Mouse (Mus musculus) heart, embryonic 14.5 days (tissue): ENCODE measurements around the gene Ctnnbl1. TPM values are rescaled to one million over a fixed set of nuclear protein-coding genes. Genes with fewer than 3 reads are reported as not detected.

Source experiments
- ATAC-seq: fragments of 200-750 bp; cut with Nextera tagmentation; 2 replicates; pipeline ENCODE4 v1.8.0; 2017; ENCODE audit warnings: low read depth, moderate TSS enrichment; ENCODE audit not compliant: insufficient number of reproducible peaks, insufficient read depth, low FRiP score
- H3K27ac ChIP-seq, 2 experiments: fragments of 200-500 bp in 1 of 2; fragments of 300-500 bp in 1 of 2; sonication (generic) in 1 of 2; replicated peaks in 1 of 2; 2 replicates each; pipeline ENCODE4 v1.5.1; 2012 to 2014; ENCODE audit warnings: low read depth in 2 of 2, low read length in 2 of 2, control low read depth in 1 of 2, mild to moderate bottlenecking in 1 of 2, mixed read lengths in 1 of 2; ENCODE audit not compliant: control insufficient read depth in 1 of 2, insufficient read depth in 1 of 2
- H3K27me3 ChIP-seq: fragments of 300-500 bp; sonication (generic); 2 replicates; pipeline ENCODE4 v1.6.1; 2014; ENCODE audit warnings: mild to moderate bottlenecking, low read length, control low read depth; ENCODE audit not compliant: control insufficient read depth, insufficient read depth
- H3K36me3 ChIP-seq: fragments of 300-500 bp; sonication (generic); 2 replicates; pipeline ENCODE4 v1.6.1; 2014; ENCODE audit warnings: mild to moderate bottlenecking, control low read depth, low read length, mixed read lengths; ENCODE audit not compliant: control insufficient read depth, insufficient read depth
- H3K4me1 ChIP-seq, 2 experiments: fragments of 200-500 bp in 1 of 2; fragments of 300-500 bp in 1 of 2; sonication (generic) in 1 of 2; 2 replicates each; pipeline ENCODE4 v1.6.1; 2012 to 2014; ENCODE audit warnings: low read length in 2 of 2, control low read depth in 1 of 2, mixed read lengths in 1 of 2; ENCODE audit not compliant: control insufficient read depth in 2 of 2, insufficient read depth in 2 of 2
- H3K4me2 ChIP-seq: fragments of 300-500 bp; sonication (generic); 2 replicates; pipeline ENCODE4 v1.6.1; 2014; ENCODE audit warnings: mild to moderate bottlenecking, low read length
- H3K4me3 ChIP-seq, 2 experiments: fragments of 200-500 bp in 1 of 2; fragments of 300-500 bp in 1 of 2; sonication (generic) in 1 of 2; 2 replicates each; pipeline ENCODE4 v1.5.1; 2012 to 2014; ENCODE audit warnings: low read length in 2 of 2, mild to moderate bottlenecking in 2 of 2, control low read depth in 1 of 2, low read depth in 1 of 2, moderate library complexity in 1 of 2; ENCODE audit not compliant: control insufficient read depth in 1 of 2, insufficient read depth in 1 of 2
- H3K9ac ChIP-seq: fragments of 300-500 bp; sonication (generic); 2 replicates; pipeline ENCODE4 v1.6.1; 2014; ENCODE audit warnings: mild to moderate bottlenecking, low read length
- H3K9me3 ChIP-seq: fragments of 300-500 bp; sonication (generic); 2 replicates; pipeline ENCODE4 v1.6.1; 2016; ENCODE audit warnings: low read length, control low read depth; ENCODE audit not compliant: control insufficient read depth
- WGBS: fragments of 180-500 bp; shearing (Covaris S2); extraction: QIAGEN DNeasy Blood & Tissue Kit; methylation state at CpG from one replicate; pipeline ENCODE4 v1.1.7; 2014; 5-methylcytosine and 5-hydroxymethylcytosine counted together
- polyA plus RNA-seq: library from polyadenylated mRNA; unstranded; fragments of >200 nt; fragmentation: Nextera tagmentation; extraction: Ambion mirVana; gene quantifications from 2 replicates; pipeline ENCODE4 v1.2.1, GENCODE M21; 2014

Ctnnbl1 gene
- polyA plus RNA-seq = 29.7 and 30.5 TPM in 2 replicates

GRCm38 (mm10) chr2:157736854-157737850 is at the start of gene Ctnnbl1:
Gene Ctnnbl1, plus strand, starts transcription at chr2:157737401.
- H3K4me3 ChIP-seq = peak within 1 kb of the TSS; percentile 61 to 92
- H3K27me3 ChIP-seq = no peaks in the 10 kb centered on the region
- peak within 1 kb of the TSS; percentile 74 for H3K9ac ChIP-seq
- H3K9me3 ChIP-seq = no peaks in the 10 kb centered on the region
- peak; percentile 85 for ATAC-seq
- peaks cover 2 to 5% of the 10 kb centered on the region in 2 experiments; a peak in 3 of 4 replicates for H3K4me1 ChIP-seq
- no peak within 1 kb of the TSS for H3K27ac ChIP-seq
- WGBS = 10% methylated on average over 44 of the region's 44 CpGs
- no peaks in the 10 kb centered on the region for H3K36me3 ChIP-seq
- peak within 1 kb of the TSS; percentile 88 for H3K4me2 ChIP-seq

DNA sequence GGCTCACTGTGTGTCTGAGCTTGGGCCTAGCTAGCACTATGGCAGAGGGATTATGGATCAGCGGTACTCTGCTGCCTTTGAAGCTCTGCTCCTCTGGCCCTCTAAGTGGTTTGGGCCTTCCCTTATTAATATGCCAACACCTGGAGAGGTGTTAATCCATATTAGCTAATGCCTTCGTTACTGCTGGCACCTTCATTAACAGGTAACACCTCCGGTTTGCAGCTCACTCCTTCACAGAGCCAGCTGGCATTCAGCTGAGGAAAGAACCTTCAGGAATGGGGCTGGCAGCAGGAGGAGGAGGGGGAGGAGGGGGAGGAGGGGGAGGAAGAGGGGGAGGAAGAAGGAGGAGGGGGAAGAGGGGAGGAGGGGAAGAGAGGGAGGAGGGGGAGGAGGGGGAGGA is 49.7 kb upstream of the Ctnnbl1 start:
- H3K4me2 ChIP-seq = no peak overlapping the region
- H3K36me3 ChIP-seq = no peaks in the 10 kb centered on the region
- 28% methylated on average over 3 of the region's 3 CpGs for WGBS
- H3K9ac ChIP-seq = no peak overlapping the region
- H3K4me1 ChIP-seq = no peaks in the 10 kb centered on the region
- H3K4me3 ChIP-seq = no peak overlapping the region
- no peaks in the 10 kb centered on the region for H3K9me3 ChIP-seq
- H3K27me3 ChIP-seq = peaks cover 13% of the 10 kb centered on the region
- ATAC-seq = no peak
- no peak overlapping the region for H3K27ac ChIP-seq

DNA sequence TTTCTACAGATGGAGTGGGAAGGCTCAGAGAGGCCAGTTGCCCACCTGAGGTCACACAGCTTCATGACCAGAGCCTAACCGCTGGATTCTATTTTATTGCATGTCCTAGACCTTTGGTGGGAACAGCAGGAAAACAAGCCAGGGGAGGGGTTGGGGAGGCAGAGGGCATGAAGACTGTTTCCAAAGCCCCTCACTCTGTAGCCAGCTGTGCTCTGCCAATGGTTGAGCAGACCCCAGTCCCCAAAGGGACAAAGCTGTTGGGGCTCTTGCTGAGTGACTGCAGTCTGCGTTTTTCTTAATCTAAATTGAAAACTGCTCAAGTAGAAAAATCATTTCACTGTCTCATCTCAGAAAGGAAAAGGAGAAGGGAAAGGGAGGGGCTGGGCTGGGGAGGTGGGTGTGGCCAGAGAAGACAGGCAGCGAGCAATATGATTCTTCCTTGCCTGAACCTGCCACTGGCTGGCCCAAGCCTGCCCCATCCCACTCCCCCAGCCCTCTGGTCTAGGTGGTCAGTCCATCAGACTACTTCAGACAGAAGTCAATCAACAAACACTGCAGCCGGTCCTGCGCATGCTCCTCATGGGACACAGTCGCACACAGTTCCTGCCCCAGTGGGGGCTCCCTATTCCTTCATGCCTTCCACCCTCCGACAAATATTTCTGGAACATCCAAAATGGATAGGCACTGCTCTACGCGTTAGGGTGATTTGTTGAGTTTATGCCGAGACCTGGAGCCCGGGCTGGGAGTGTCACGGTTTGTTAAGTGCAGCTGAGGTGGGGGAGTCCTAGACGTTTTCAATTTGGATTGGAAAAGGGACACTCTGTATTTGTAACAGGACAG is 45.7 kb upstream of the Ctnnbl1 start:
- Histone ChIP-seq H3K36me3 (no peaks in the 10 kb centered on the region), H3K4me1 (no peaks in the 10 kb centered on the region), H3K9ac (no peak overlapping the region), H3K9me3 (no peaks in the 10 kb centered on the region), H3K4me2 (no peak overlapping the region), H3K27ac (no peak overlapping the region), H3K27me3 (peaks cover 17% of the 10 kb centered on the region), H3K4me3 (no peak overlapping the region)
- no peak for ATAC-seq
- 61% methylated on average over 13 of the region's 13 CpGs for WGBS

- Histone ChIP-seq H3K4me1 (no peaks in the 10 kb centered on the region), H3K27ac (no peak overlapping the region), H3K4me2 (no peak overlapping the region), H3K27me3 (peaks cover 17% of the 10 kb centered on the region; the same call in 1 of the 2 replicates), H3K36me3 (no peaks in the 10 kb centered on the region), H3K4me3 (no peak overlapping the region), H3K9me3 (no peaks in the 10 kb centered on the region), H3K9ac (no peak overlapping the region)
- ATAC-seq = 0 out of 2 replicates have a peak, but pooled peaks have one; percentile 23
- WGBS = 21% methylated on average over 17 of the region's 17 CpGs
These were observed 44.8 kb upstream of the Ctnnbl1 start for GRCm38 (mm10) chr2:157692365-157692932.

- H3K36me3 ChIP-seq = no peaks in the 10 kb centered on the region
- H3K4me3 ChIP-seq = no peak overlapping the region
- peaks cover 17% of the 10 kb centered on the region; the same call in 1 of the 2 replicates for H3K27me3 ChIP-seq
- no peak overlapping the region for H3K4me2 ChIP-seq
- no peaks in the 10 kb centered on the region for H3K9me3 ChIP-seq
- 83% methylated on average over 3 of the region's 3 CpGs for WGBS
- H3K27ac ChIP-seq = no peak overlapping the region
- ATAC-seq = no peak
- no peaks in the 10 kb centered on the region for H3K4me1 ChIP-seq
- H3K9ac ChIP-seq = no peak overlapping the region
These were observed 43.6 kb upstream of the Ctnnbl1 start for GRCm38 (mm10) chr2:157693576-157693975.

- H3K4me2 ChIP-seq = no peak overlapping the region
- no peaks in the 10 kb centered on the region for H3K9me3 ChIP-seq
- 24% methylated on average over 7 of the region's 7 CpGs for WGBS
- ATAC-seq = no peak
- H3K4me3 ChIP-seq = no peak overlapping the region
- no peak overlapping the region for H3K9ac ChIP-seq
- H3K27me3 ChIP-seq = 0 out of 2 replicates have a peak, but pooled peaks cover 9% of the 10 kb centered on the region
- no peaks in the 10 kb centered on the region for H3K36me3 ChIP-seq
- H3K27ac ChIP-seq = no peak overlapping the region
- no peaks in the 10 kb centered on the region for H3K4me1 ChIP-seq
These were observed 40.9 kb upstream of the Ctnnbl1 start for GRCm38 (mm10) chr2:157696297-157696731.

DNA sequence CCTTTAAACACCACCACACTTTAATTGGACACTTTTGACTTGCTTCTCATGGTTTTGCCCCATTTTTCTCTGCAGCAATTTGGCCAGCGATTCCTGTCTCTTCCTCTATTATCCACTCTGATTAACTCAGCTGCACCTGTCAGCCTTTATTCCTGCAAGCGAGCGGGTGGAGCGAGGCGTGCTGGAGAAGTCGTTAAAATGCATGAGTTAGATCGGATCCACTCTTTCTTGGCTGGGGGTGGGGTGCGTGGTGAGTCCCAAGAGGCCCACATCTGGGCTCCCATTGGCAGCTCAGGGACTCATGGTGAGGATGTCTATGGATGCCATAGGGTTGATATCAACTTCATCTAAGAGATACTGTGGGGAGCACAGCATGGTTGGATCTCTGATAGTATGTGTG is 34.0 kb upstream of the Ctnnbl1 start:
- 60% methylated on average over 8 of the region's 8 CpGs for WGBS
- H3K4me2 ChIP-seq = no peak overlapping the region
- H3K9me3 ChIP-seq = no peaks in the 10 kb centered on the region
- no peak overlapping the region for H3K9ac ChIP-seq
- no peaks in the 10 kb centered on the region for H3K36me3 ChIP-seq
- no peaks in the 10 kb centered on the region for H3K4me1 ChIP-seq
- no peak for ATAC-seq
- H3K4me3 ChIP-seq = no peak overlapping the region
- no peak overlapping the region for H3K27ac ChIP-seq
- peaks cover 33% of the 10 kb centered on the region for H3K27me3 ChIP-seq
